Mouse (Mus musculus) left cerebral cortex, postnatal 4 days (tissue): ENCODE results near the gene Gm12216. TPM values are rescaled to one million over a fixed set of nuclear protein-coding genes. Genes with fewer than 3 reads are reported as not detected.
"Not testable (repeated sequence)": the region's sequence is repeated elsewhere in the genome, so short reads cannot be mapped to it uniquely, and the experiment has no call there.

Experiments used
- DNase-seq: peaks from one replicate; pipeline ENCODE4 v3.0.0-alpha.2; 2022
- intact Hi-C: fragments of 180-260 bp; cut with DNase I; formaldehyde crosslinking; loops from one replicate; pipeline ENCODE4 v1.15.1; 2025
- total RNA-seq, 2 experiments: library from RNA; stranded (reverse); gene quantifications; 2 replicates each; pipeline ENCODE4 v1.2.3; 2021

Gm12216 gene
- total RNA-seq, 2 experiments from 2014 or later: 1.1 to 1.3 TPM

- intact Hi-C loops: no loop called here
- no peak for DNase-seq
Observed at GRCm38 (mm10) chr11:53772536-53772935, 86.5 kb downstream of the Gm12216 start.

DNA sequence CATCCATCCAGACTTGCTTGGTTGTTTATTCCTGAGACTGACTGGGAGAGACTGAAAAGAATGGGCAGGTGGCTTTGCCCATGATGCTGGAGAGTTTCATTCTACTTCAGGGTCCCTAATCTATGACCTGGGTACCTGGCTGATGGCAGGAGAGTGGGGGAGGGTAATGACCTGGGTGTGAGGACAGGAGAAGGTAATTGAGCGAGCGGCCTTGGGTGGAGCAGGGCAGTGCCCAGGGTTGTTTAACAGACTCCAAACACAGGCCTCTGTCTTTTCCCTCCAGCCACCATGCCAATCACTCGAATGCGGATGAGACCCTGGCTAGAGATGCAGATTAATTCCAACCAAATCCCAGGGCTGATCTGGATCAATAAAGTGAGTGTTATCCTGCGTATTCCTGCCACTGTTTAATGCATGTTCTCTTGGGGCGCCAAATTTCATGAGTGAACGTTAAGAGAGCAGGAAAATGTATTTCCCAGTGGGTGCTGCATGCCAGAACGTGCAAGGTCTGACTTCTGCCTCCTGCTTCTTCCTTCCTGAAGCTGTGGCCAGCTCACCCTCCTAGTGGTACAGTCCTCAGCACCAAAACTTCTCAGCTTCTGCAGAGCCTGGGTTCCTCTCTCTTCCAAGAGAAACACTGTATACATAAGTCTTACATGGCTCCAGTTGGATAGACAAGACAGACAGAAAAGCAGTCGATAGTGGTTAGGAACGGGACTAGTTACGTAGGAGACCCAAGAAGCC is 87.9 kb downstream of the Gm12216 start:
- DNase-seq: no peak
- intact Hi-C loops: no loop called here

DNA sequence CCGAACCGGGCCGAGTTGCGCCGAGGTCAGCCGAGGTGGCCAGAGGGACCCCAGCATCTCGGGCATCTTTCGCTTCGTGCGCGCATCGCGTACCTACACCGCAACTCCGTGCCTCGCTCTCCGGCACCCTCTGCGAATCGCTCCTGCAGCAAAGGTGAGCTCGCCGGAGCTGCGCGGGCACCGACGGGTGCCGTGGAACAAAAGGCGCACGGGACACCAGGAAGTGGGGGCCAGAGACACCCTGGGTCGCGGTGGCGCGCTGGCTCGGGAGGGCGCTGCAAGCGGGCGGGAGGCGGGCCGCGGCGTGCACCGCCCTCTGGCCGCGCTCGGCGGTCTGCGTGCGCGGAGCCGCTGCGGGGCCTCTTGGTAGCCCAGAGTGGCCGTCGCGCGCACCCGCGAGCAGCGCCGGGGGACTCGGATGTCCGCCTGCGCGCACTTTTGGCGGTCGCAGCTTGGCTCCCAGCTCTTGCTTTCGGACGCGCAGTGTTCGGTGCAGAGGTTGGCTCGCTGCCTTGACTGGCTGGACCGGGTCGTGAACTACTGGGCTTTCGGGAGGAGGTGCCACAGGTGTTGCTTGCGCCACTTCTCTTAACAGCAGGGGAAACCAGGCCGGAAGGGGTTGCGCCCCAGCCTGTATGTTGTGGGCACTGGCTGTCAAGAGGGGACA is 88.8 kb downstream of the Gm12216 start:
- intact Hi-C loops: no loop called here

GRCm38 (mm10) chr11:53769760-53770124 is 89.3 kb downstream of the Gm12216 start, which contains the start of gene Irf1:
Irf1 (plus strand) TSS chr11:53770014.
- peak; percentile 83 for DNase-seq
- intact Hi-C loops: no loop called here

More for the DNA sequence above, 88.8 kb downstream of the Gm12216 start:
- peak; percentile 54 for DNase-seq

GRCm38 (mm10) chr11:53769185-53769576 is 89.9 kb downstream of the Gm12216 start:
- intact Hi-C loops: no loop called here
- DNase-seq: no peak

GRCm38 (mm10) chr11:53768422-53769184 is 90.5 kb downstream of the Gm12216 start:
- no peak for DNase-seq
- intact Hi-C loops: no loop called here

GRCm38 (mm10) chr11:53764581-53764980 is 94.5 kb downstream of the Gm12216 start:
- intact Hi-C loops: no loop called here
- DNase-seq: no peak

DNA sequence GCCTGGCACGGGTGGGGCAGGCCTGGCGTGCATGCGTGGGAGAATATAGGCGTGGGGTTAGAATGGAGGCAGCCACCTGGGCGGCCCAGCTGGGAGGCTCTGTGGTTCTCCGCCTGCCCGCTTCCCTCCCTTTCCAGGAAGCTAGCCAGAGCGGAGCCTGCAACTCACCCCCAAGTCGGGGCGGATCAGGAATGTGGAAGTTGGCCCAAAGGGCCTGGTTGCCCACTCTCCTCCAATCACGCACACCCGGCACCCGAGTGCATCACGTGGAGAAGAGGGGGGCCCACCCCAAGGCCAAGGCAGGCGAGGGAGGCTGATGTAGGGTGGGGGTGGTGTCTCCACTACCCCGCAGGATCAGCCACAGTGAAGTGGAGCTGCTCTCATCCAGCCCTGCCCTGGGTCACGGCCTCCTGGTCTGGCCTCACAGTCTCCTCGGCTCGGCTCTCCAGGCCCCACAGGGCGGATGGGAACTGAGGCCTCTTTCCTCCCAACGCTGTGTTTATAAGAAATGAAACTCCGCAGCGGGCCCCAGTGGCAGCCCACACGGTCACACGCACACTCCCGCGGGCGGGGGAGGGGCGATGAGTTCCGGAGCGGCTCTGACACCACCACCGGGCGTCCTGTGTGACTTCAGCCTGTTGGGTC is 95.4 kb downstream of the Gm12216 start:
- DNase-seq: peak; percentile 75
- intact Hi-C loops: no loop called here

DNA sequence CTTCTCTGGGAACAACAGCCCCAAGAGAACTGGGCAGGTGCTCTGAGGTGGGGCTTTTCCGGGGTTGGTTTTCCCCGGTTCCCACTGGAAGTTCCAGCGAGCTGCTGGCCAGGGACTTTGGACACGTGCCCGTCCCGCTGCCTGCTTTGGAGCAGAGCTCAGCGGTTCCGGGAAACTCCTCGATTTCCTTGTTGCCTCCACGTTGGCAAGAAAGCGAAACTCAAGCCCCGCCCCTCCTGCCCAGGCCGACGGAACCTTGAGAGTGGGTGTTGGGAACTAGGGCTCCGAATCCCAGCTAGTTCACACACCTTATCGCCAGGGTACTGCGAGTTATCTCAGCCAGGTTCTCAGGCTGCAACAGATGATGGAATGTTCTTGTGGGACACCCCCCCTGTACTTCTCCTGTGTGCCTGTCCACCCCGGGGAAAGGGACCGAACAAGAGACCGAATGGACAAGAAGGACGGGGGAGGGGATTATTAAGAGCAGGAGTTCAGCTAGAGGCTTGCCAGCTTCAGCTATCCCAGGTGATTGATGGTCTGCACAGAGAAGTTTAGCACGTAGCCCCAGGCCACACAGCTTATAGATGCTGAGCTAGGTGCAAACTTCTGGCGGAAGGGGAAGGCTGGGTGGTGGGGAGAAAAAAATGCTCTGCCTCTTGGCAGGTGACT is 96.1 kb downstream of the Gm12216 start:
- intact Hi-C loops: no loop called here

GRCm38 (mm10) chr11:53762426-53762825 is 96.6 kb downstream of the Gm12216 start:
- intact Hi-C loops: no loop called here
- no peak for DNase-seq

More for the DNA sequence above, 96.1 kb downstream of the Gm12216 start:
- peak; percentile 62 for DNase-seq

DNA sequence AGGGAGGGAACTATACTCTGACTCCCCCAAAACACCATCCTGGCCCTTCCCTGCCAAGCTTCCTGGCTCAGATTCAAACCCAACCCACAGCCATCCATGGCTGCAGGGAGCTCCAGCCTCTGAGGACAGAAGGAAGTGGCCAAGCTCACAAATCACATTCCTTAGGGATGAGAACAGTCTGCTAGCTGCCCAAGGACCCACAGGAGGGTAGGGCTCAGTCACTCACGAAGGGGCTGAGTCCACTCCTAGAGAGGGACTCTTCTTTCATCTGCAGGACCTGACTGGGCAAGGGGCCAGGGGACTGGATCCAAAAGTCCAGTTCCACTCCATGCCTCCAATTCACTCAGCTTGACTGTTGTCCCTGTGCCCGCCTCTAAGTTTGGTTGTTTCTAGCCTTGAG is 97.2 kb downstream of the Gm12216 start:
- peak; percentile 79 for DNase-seq
- intact Hi-C loops: no loop called here

GRCm38 (mm10) chr11:53761284-53761683 is 97.8 kb downstream of the Gm12216 start:
- intact Hi-C loops: no loop called here

DNA sequence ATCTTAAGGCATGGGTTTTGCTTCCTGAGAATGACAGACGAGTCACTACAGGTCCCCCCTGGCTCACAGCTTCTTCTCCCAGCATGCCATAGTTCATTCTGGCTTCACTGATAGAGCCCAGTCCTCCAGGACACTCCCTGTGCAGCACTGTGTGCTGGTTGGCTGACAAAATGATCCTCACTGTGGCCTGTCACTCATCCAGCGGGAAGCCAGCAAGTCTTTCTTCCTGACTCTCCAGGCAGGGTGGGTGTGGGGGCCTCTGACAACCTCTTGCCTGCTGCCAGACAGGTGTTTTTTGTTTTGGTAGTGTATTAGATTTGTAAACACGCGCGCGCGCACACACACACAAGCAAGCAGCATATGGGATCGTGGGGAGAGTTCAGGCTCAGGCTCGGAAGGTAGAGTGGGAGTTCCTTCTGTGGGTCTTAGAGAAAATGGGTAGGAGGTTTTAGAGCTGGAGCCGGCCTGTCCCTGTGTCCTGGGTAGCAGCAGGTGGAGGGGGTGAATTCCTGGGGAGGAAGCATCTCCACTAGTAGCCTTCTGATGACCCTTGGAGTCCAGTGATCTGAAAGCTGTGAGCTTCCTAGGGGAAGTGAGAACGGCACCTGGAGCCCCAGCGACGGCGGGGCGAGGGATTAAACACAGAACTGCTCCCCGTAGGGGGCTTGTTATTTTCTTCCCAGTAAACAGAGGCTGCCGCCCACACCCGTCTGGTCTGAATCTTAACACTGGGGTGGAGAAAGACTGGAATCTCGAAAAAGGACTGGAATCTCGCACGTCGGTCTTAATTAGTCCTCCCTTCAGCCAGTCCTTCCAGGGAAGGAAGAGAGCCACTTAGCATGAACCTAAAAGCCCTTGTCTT is 99.3 kb downstream of the Gm12216 start:
- intact Hi-C loops: no loop called here
- no peak for DNase-seq

More at GRCm38 (mm10) chr11:53761284-53761683, 97.8 kb downstream of the Gm12216 start:
- no peak for DNase-seq

DNA sequence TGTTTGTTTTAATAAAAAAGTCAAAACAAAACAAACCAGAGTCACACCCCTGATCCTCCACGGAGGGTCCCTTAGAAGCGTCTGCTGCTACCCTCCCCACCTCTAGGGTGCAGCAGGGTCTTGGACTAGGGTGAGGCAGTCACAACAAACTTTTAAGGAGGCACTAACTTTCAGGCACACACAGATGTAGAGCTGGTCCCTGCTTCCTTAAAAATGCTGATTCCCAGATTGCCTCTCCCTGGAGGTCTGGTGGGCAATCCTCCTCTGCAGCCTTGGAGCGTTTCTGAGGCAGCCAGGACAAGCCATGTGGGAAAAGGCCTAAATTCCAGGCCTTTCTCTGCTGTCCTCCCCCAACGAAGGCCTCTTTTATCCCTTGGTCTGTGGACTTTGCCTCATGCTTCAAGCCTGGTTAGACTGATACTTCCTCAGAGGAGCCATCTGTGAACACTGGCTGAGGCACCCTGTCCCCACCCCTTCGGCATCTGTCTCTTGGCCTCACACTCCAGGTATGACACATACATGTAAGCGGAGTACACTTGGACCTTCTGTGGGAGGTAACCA is 100.2 kb downstream of the Gm12216 start:
- intact Hi-C loops: no loop called here

DNA sequence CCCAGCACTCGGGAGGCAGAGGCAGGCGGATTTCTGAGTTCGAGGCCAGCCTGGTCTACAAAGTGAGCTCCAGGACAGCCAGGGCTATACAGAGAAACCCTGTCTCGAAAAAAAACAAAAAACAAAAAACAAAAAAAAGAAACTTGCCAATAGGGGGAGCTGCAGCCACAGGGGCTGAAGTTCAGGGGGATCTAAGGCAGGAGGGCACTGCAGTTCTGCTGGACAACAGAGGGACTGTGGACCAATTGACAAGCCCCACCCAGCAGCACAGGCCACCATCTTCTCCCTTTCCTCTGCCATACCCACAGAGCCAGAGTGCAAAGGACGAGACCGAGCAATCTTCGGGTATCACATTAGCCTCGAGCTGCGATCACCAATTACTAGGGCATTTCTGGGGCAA is 101.0 kb downstream of the Gm12216 start:
- intact Hi-C loops, DNase-seq: not testable (repeated sequence)

More for the DNA sequence above, 100.2 kb downstream of the Gm12216 start:
- DNase-seq: no peak

GRCm38 (mm10) chr11:53757612-53758011 is 101.4 kb downstream of the Gm12216 start:
- no peak for DNase-seq
- intact Hi-C loops: no loop called here

DNA sequence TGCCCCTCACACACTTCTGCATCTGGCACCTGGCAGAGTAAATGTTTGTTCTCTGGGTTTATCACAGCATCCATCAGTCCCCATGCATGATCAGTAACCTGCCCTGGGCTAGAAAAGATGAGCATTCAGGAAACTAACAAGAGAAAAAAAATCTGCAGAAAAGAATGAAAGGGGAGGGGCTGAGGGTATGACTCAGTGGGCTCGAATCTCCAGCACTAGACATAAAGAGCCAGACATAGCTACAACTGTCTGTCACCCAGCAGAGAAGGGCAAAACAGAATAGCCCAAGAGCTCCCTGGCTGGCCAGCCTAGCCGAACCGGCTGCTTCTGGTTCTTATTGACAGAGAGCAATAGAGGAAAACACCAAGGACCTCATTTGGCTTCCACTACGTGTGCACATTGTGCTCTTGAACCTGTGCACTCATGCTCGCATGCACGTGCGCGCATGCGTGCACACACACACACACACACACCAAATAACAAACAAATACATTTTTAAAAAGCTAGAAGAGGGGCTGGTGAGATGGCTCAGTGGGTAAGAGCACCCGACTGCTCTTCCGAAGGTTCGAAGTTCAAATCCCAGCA is 104.0 kb downstream of the Gm12216 start:
- intact Hi-C loops: no loop called here
- no peak for DNase-seq

- no peak for DNase-seq
- intact Hi-C loops: no loop called here
Observed at GRCm38 (mm10) chr11:53749716-53750352, 109.2 kb downstream of the Gm12216 start.
